Mouse (Mus musculus): Measurements from ENCODE around the gene Baiap2l1. TPM values are rescaled to one million over a fixed set of nuclear protein-coding genes. Genes with fewer than 3 reads are reported as not detected.
A peak's percentile ranks its signal among the peaks of the same experiment; 100 is the strongest.

The Baiap2l1 gene
- total and polyA plus RNA-seq, 3 experiments = 4.5 to 7.2 (median 5.3) TPM

DNA sequence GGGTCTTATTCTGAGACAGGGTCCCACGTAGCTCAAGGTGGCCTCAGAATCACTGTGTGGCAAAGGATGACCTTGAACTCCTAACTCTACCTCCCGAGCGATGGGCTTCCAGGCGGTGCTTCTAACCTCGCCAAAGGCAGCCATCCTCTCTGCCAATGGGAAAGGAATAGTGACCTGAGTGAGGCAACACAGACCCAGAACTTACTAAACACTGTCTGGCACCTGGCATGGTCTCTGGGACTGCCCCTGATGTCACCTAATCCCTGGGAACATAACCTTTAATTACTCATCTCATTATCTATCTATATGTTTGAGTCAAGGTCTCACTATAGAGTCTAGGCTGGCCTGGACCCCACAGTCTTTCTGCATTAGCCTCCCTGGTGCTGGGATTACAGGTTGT, 138.0 kb downstream of the Baiap2l1 start:
- WGBS = 84% methylated on average over 5 of the region's 5 CpGs
- H3K27me3 ChIP-seq (ENCODE audit: control insufficient read depth, insufficient read depth, low read length) = no peaks in the 10 kb centered on the region
- intact Hi-C loops (cut with DNase I) = no loop called here
- H3K4me1 ChIP-seq (ENCODE audit: control insufficient read depth, insufficient read depth, low read length) = peaks cover 10% of the 10 kb centered on the region
- H3K9ac ChIP-seq (ENCODE audit: low read depth, low read length) = no peak overlapping the region
- no peak overlapping the region; the same call in 1 of the 2 replicates for H3K27ac ChIP-seq
- no peaks in the 10 kb centered on the region; the same call in 1 of the 2 replicates for H3K79me2 ChIP-seq (replicated peaks; ENCODE audit: control insufficient read depth, insufficient read depth, low read length)
- H3K36me3 ChIP-seq (ENCODE audit: control insufficient read depth, insufficient read depth, low read length) = no peaks in the 10 kb centered on the region
- H3K4me3 ChIP-seq = no peak overlapping the region
- TF ChIP-seq POLR2A (IDR thresholded peaks at IDR 0.05; ENCODE audit: insufficient read depth, low read depth, low read length) (no peak), CTCF (IDR thresholded peaks at IDR 0.05) (no peak), EP300 (IDR thresholded peaks at IDR 0.05; ENCODE audit: insufficient read depth, low read depth, low read length) (no peak)
- no peak for DNase-seq

DNA sequence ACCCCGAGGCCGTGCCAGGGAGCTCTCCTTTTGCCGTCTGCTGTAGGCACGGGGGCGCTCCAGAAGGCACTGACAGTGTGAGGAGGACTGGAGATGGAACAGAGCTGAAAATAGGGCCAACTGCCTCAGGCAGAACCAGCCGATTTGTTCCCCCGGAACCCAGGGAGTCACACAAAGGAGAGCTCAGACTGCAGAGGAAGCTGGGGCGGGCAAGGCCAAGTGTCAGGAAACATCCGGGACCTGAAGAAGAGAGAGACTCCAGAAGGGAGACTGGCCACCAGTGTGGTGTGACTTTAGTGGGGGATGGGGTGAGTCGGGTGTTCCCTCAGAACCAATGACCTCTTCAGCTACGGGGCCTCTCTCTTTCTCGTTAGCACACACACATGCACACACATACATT, 138.6 kb downstream of the Baiap2l1 start:
- 56% methylated on average over 12 of the region's 12 CpGs for WGBS
- peak overlapping the region; percentile 66 for H3K27ac ChIP-seq
- H3K4me1 ChIP-seq (ENCODE audit: control insufficient read depth, insufficient read depth, low read length) = peaks cover 10% of the 10 kb centered on the region
- H3K9ac ChIP-seq (ENCODE audit: low read depth, low read length) = no peak overlapping the region
- no peaks in the 10 kb centered on the region; the same call in 1 of the 2 replicates for H3K79me2 ChIP-seq (replicated peaks; ENCODE audit: control insufficient read depth, insufficient read depth, low read length)
- no peak overlapping the region for H3K4me3 ChIP-seq
- intact Hi-C loops (cut with DNase I) = no loop called here
- H3K36me3 ChIP-seq (ENCODE audit: control insufficient read depth, insufficient read depth, low read length) = no peaks in the 10 kb centered on the region
- H3K27me3 ChIP-seq (ENCODE audit: control insufficient read depth, insufficient read depth, low read length) = no peaks in the 10 kb centered on the region
- peak in 1 of 2 experiments; percentile 27 for DNase-seq
- TF ChIP-seq POLR2A (IDR thresholded peaks at IDR 0.05; ENCODE audit: insufficient read depth, low read depth, low read length) (no peak), CTCF (IDR thresholded peaks at IDR 0.05) (no peak), EP300 (IDR thresholded peaks at IDR 0.05; ENCODE audit: insufficient read depth, low read depth, low read length) (no peak)

DNA sequence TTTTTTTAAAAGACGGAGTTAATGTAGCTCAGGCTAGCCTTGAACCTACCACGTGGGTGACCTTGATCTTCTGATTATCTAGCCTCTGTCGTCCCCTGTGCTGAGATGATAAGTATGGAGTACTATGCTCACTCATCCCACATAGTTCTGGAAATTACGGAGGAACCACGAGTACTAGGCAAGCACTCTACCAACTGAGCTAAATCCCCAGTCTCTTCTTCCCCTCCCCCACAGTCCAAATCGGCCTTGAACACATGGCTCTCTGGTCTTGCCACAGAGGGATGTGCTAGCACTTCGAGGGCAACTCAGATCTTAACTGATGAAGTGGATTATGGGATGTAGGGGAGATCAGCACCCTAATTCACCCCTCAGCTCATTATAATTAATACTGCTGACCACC, 139.9 kb downstream of the Baiap2l1 start:
- Histone ChIP-seq H3K27me3 (ENCODE audit: control insufficient read depth, insufficient read depth, low read length) (no peaks in the 10 kb centered on the region), H3K9ac (ENCODE audit: low read depth, low read length) (no peak overlapping the region), H3K27ac (no peak overlapping the region), H3K79me2 (replicated peaks; ENCODE audit: control insufficient read depth, insufficient read depth, low read length) (no peaks in the 10 kb centered on the region; the same call in 1 of the 2 replicates), H3K36me3 (ENCODE audit: control insufficient read depth, insufficient read depth, low read length) (no peaks in the 10 kb centered on the region), H3K4me3 (no peak overlapping the region), H3K4me1 (ENCODE audit: control insufficient read depth, insufficient read depth, low read length) (peaks cover 10% of the 10 kb centered on the region)
- DNase-seq = no peak
- no peak for TF ChIP-seq CTCF (IDR thresholded peaks at IDR 0.05)
- TF ChIP-seq POLR2A (IDR thresholded peaks at IDR 0.05; ENCODE audit: insufficient read depth, low read depth, low read length) = no peak
- TF ChIP-seq EP300 (IDR thresholded peaks at IDR 0.05; ENCODE audit: insufficient read depth, low read depth, low read length) = no peak
- WGBS = 84% methylated on average over 7 of the region's 7 CpGs
- intact Hi-C loops (cut with DNase I) = no loop called here

DNA sequence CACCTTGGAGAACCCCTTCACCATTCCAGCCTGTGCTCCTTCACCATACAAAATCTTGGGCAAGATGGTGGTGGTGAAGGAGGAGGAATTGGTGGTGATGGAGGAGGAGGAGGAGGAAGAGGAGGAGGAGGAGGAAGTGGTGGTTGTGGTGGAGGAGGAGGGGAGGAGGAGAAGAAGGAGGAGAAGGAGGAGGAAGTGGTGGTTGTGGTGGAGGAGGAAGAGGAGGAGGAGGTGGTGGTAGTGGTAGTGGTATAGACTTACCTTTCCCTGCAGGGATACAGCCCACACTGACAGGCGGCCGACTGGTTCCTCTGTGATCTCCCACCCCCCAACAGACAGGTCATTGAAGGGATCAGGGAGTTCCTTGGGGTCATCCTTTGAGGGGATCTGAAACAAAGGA, 141.9 kb downstream of the Baiap2l1 start:
- Histone ChIP-seq H3K79me2 (replicated peaks; ENCODE audit: control insufficient read depth, insufficient read depth, low read length) (no peaks in the 10 kb centered on the region; the same call in 1 of the 2 replicates), H3K4me1 (ENCODE audit: control insufficient read depth, insufficient read depth, low read length) (peaks cover 4% of the 10 kb centered on the region), H3K4me3 (no peak overlapping the region), H3K27me3 (ENCODE audit: control insufficient read depth, insufficient read depth, low read length) (no peaks in the 10 kb centered on the region), H3K9ac (ENCODE audit: low read depth, low read length) (no peak overlapping the region), H3K36me3 (ENCODE audit: control insufficient read depth, insufficient read depth, low read length) (no peaks in the 10 kb centered on the region), H3K27ac (no peak overlapping the region)
- WGBS = 96% methylated on average over 2 of the region's 2 CpGs
- no peak for DNase-seq
- TF ChIP-seq POLR2A (IDR thresholded peaks at IDR 0.05; ENCODE audit: insufficient read depth, low read depth, low read length) (no peak), EP300 (IDR thresholded peaks at IDR 0.05; ENCODE audit: insufficient read depth, low read depth, low read length) (no peak), CTCF (IDR thresholded peaks at IDR 0.05) (no peak)
- intact Hi-C loops (cut with DNase I) = no loop called here

Other genes starting within 250 kb of the Baiap2l1 start
- gene Bhlha15, start 167.8 kb downstream of the Baiap2l1 start, total RNA-seq (2021) = not detected
- gene Bhlha15, start 167.8 kb downstream of the Baiap2l1 start, polyA plus RNA-seq (2012; rRNA removed) = 0.08 and 0.12 TPM in 2 replicates
- 10 to 100 TPM; 24.2 to 27.6 TPM for gene Tecpr1, start 134.5 kb downstream of the Baiap2l1 start, total RNA-seq (2021)
- 33.7 and 34.9 TPM in 2 replicates for gene Tecpr1, start 134.5 kb downstream of the Baiap2l1 start, polyA plus RNA-seq (2012; rRNA removed)
- 100 to 1,000 TPM; 129 to 152 TPM for gene Bri3, start 113.7 kb downstream of the Baiap2l1 start, total RNA-seq (2021)
- 240 and 258 TPM in 2 replicates for gene Bri3, start 113.7 kb downstream of the Baiap2l1 start, polyA plus RNA-seq (2012; rRNA removed)
- under 1 TPM; 0.11 to 0.21 TPM for gene Nptx2, start 187.8 kb upstream of the Baiap2l1 start, total RNA-seq (2021)
- 0.09 and 0.35 TPM in 2 replicates for gene Nptx2, start 187.8 kb upstream of the Baiap2l1 start, polyA plus RNA-seq (2012; rRNA removed)

All from heart, adult 2 months (tissue).